Mouse (Mus musculus) G1E (cell line): ENCODE measurements around the gene Tex35.

Experiments
- CTCF ChIP-seq: IDR thresholded peaks from 2 replicates; pipeline ENCODE4 v1.5.1; 2012; ENCODE audit warnings: low read depth, low read length, inconsistent platforms, mixed read lengths
- TAL1 ChIP-seq: conservative IDR thresholded peaks from 2 replicates; pipeline ENCODE4 v1.6.1; 2012; ENCODE audit warnings: low read depth, low read length, inconsistent platforms, mixed read lengths

- TF ChIP-seq CTCF (no peak), TAL1 (no peak)
These were observed 19.7 kb upstream of the Tex35 start for GRCm38 (mm10) chr1:157128219-157128618.
